Mouse (Mus musculus) heart, embryonic 10.5 days (tissue): ENCODE measurements around the gene Erc2. TPM values are rescaled to one million over a fixed set of nuclear protein-coding genes. Genes with fewer than 3 reads are reported as not detected.
A peak's percentile ranks its signal among the peaks of the same experiment; 100 is the strongest.

Source experiments
- DNase-seq: peaks from one replicate; pipeline ENCODE4 v3.0.0-alpha.2; 2017; ENCODE audit warnings: low spot score
- H3K27ac ChIP-seq: fragments of 300-500 bp; sonication (generic); 2 replicates; pipeline ENCODE4 v1.5.1; 2016; ENCODE audit warnings: mild to moderate bottlenecking
- H3K27me3 ChIP-seq: fragments of 300-500 bp; sonication (generic); 2 replicates; pipeline ENCODE4 v1.6.1; 2016; ENCODE audit warnings: mild to moderate bottlenecking; ENCODE audit not compliant: poor library complexity, insufficient read depth, severe bottlenecking
- H3K36me3 ChIP-seq: fragments of 300-500 bp; sonication (generic); 2 replicates; pipeline ENCODE4 v1.6.1; 2016; ENCODE audit warnings: mild to moderate bottlenecking, moderate library complexity
- H3K4me1 ChIP-seq: fragments of 300-500 bp; sonication (generic); 2 replicates; pipeline ENCODE4 v1.6.1; 2016; ENCODE audit warnings: mild to moderate bottlenecking
- H3K4me3 ChIP-seq: fragments of 300-500 bp; sonication (generic); 2 replicates; pipeline ENCODE4 v1.5.1; 2016; ENCODE audit warnings: mild to moderate bottlenecking, moderate library complexity
- H3K9me3 ChIP-seq: fragments of 300-500 bp; sonication (generic); 2 replicates; pipeline ENCODE4 v1.6.1; 2016; ENCODE audit warnings: mild to moderate bottlenecking, moderate library complexity
- WGBS: fragments of 180-500 bp; shearing (Covaris S2); methylation state at CpG from one replicate; pipeline ENCODE4 v1.1.7; 2016; 5-methylcytosine and 5-hydroxymethylcytosine counted together
- polyA plus RNA-seq: library from polyadenylated mRNA; unstranded; fragments of >200 nt; fragmentation: Nextera tagmentation; extraction: Ambion mirVana; gene quantifications from 2 replicates; pipeline ENCODE4 v1.2.1, GENCODE M21; 2016

Erc2 gene
- polyA plus RNA-seq, 1 experiment from 2014 or later = 4.8 TPM

DNA sequence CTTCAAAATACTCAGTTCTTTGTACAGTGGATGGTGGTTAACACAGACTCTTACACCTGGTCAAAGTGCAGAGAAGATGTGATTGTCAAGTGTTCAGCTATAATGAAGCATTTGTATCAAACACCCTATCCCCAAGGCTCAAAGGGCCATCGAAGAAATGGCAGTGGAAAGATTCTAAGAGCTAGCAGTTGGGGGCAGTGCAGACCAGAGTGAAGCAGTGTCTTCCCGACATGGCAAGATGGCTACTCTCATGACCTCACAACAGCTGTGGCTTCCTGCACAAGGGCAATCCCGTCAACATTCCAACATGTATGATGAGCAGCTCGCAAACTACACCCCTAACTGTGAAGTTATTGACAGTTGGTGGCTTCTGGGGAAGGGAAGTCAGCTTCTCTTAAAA lies 471.0 kb downstream of the Erc2 start:
- Histone ChIP-seq H3K27me3 (no peaks in the 10 kb centered on the region), H3K36me3 (no peaks in the 10 kb centered on the region), H3K4me1 (no peaks in the 10 kb centered on the region), H3K27ac (no peak overlapping the region), H3K9me3 (no peaks in the 10 kb centered on the region), H3K4me3 (no peak overlapping the region)
- 67% methylated on average over 4 of the region's 4 CpGs for WGBS
- no peak for DNase-seq

DNA sequence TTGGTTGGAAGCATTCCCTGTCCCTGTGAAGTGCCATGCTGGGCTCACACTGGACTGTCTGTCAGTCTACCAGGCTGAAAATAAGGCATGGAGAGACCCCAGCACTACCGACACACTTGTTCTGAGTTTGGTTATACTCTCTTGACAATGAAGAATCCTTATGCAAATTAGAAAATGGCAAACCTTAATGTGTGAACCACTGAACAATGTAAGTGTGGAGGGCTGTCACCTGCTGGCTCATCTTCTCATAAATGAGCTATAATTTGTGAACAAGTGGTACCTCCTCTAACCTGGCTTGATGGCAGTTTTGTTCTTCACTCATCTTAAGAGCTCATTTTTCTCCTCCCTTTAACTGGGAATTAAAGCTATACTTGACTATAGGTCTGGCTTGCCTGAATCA lies 471.7 kb downstream of the Erc2 start:
- Histone ChIP-seq H3K4me1 (no peaks in the 10 kb centered on the region), H3K9me3 (no peaks in the 10 kb centered on the region), H3K4me3 (no peak overlapping the region), H3K36me3 (no peaks in the 10 kb centered on the region), H3K27ac (no peak overlapping the region), H3K27me3 (no peaks in the 10 kb centered on the region)
- DNase-seq = no peak
- WGBS = 92% methylated on average over 1 of the region's 1 CpGs

GRCm38 (mm10) chr14:28099084-28099483 lies 476.9 kb downstream of the Erc2 start:
- 86% methylated on average over 5 of the region's 5 CpGs for WGBS
- DNase-seq = no peak
- no peaks in the 10 kb centered on the region for H3K4me1 ChIP-seq
- no peak overlapping the region for H3K27ac ChIP-seq
- no peaks in the 10 kb centered on the region for H3K9me3 ChIP-seq
- no peaks in the 10 kb centered on the region for H3K36me3 ChIP-seq
- no peak overlapping the region for H3K4me3 ChIP-seq
- H3K27me3 ChIP-seq = no peaks in the 10 kb centered on the region

DNA sequence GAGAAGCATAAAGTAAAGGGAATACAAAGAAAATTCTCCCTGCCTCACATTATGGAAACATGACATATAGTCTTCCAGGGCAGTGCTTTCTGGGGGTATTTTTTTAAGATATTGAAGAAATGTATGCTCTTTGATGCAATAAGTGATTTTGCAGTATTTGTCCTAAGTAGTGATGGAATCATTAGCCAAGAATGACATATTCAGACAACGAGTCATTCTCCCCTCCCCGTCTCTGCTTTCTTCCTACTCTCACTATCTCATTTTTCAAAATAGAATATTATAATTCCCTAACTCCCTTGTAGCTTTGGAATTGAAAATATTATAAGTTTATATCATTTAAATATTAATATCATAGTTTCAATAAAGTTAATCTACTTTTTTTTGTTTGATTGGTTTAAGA lies 490.9 kb downstream of the Erc2 start:
- H3K36me3 ChIP-seq = no peaks in the 10 kb centered on the region
- WGBS = 88% methylated on average over 2 of the region's 2 CpGs
- no peak for DNase-seq
- no peak overlapping the region for H3K4me3 ChIP-seq
- no peaks in the 10 kb centered on the region for H3K27me3 ChIP-seq
- no peaks in the 10 kb centered on the region for H3K4me1 ChIP-seq
- H3K9me3 ChIP-seq = no peaks in the 10 kb centered on the region
- H3K27ac ChIP-seq = no peak overlapping the region

DNA sequence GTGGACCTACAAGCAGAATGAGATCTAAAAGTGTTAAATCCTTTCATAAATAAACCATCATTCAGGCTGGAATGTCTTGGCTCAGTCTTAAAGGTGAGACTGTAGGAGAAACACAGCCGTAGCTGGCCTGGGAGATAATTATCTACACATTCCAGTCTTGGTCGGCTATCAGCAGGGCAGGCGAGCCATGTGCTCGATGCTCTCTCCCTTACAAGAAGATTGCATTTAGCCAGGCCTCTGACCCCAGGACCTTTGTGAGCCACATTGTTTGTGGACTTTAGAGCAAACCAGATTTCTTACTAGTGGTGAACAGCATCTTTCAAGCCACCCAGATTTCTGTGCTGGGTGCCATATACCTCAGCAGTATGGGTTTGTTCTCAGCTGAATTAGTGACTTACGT lies 498.6 kb downstream of the Erc2 start:
- Histone ChIP-seq H3K27me3 (no peaks in the 10 kb centered on the region), H3K36me3 (no peaks in the 10 kb centered on the region), H3K27ac (no peak overlapping the region), H3K4me3 (no peak overlapping the region), H3K4me1 (peaks cover 21% of the 10 kb centered on the region), H3K9me3 (0 out of 2 replicates have a peak, but pooled peaks cover 2% of the 10 kb centered on the region)
- WGBS = 33% methylated on average over 5 of the region's 5 CpGs
- no peak for DNase-seq

DNA sequence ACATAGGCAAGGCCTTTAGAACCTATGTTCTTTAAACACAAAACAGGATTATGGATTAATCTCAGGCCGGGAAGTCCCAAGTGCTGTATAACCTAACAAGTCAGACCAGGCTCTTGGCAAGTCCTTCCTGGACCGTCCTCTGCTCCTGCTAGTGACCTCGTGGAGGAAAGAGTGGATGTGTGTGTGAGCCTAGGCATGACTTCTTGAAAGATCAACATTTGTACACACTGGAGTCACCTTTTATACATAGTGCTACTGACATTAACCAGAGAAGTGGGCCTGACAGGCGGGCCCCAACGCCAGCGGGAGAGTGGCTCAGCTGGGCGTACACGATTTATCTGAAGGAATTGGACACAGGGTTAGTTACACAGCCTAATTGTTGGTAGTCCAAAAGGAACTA lies 504.6 kb downstream of the Erc2 start:
- no peaks in the 10 kb centered on the region for H3K36me3 ChIP-seq
- H3K9me3 ChIP-seq = no peaks in the 10 kb centered on the region
- DNase-seq = peak; percentile 83
- peaks cover 35% of the 10 kb centered on the region for H3K4me1 ChIP-seq
- no peaks in the 10 kb centered on the region for H3K27me3 ChIP-seq
- H3K27ac ChIP-seq = peak overlapping the region; percentile 62
- H3K4me3 ChIP-seq = no peak overlapping the region
- 41% methylated on average over 8 of the region's 8 CpGs for WGBS

DNA sequence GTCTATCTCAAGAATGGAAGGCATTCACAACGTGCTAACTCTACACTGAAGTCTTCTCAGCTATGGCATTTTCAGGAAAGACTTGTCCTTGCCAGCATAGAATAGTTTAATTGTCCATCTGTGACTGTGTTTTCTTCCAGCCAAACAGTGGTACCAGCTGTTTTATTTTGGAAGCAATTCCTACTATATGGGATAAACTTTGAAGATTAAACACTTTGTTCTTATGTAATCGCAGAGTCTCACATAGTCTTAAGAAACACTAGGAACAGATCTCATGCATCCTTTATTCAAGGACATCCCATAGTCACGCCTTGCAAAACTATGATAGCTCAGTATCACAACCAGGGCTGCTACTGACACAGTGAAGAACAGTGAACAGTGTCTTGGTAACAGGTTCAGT lies 506.8 kb downstream of the Erc2 start:
- Histone ChIP-seq H3K4me3 (no peak overlapping the region), H3K9me3 (no peaks in the 10 kb centered on the region), H3K27ac (no peak overlapping the region), H3K36me3 (no peaks in the 10 kb centered on the region), H3K27me3 (no peaks in the 10 kb centered on the region), H3K4me1 (peaks cover 21% of the 10 kb centered on the region)
- WGBS = 72% methylated on average over 3 of the region's 3 CpGs
- no peak for DNase-seq

- H3K4me3 ChIP-seq = no peak overlapping the region
- no peaks in the 10 kb centered on the region for H3K9me3 ChIP-seq
- H3K36me3 ChIP-seq = no peaks in the 10 kb centered on the region
- no peak overlapping the region for H3K27ac ChIP-seq
- WGBS = 91% methylated on average over 2 of the region's 2 CpGs
- DNase-seq = no peak
- no peaks in the 10 kb centered on the region for H3K4me1 ChIP-seq
- no peaks in the 10 kb centered on the region for H3K27me3 ChIP-seq
These were observed 521.8 kb downstream of the Erc2 start for GRCm38 (mm10) chr14:28143998-28144397.

- Histone ChIP-seq H3K27ac (no peak overlapping the region), H3K9me3 (no peaks in the 10 kb centered on the region), H3K27me3 (no peaks in the 10 kb centered on the region), H3K4me1 (no peaks in the 10 kb centered on the region), H3K4me3 (no peak overlapping the region), H3K36me3 (no peaks in the 10 kb centered on the region)
- WGBS = 59% methylated on average over 5 of the region's 5 CpGs
- no peak for DNase-seq
These were observed 525.0 kb downstream of the Erc2 start for GRCm38 (mm10) chr14:28147201-28147600.

DNA sequence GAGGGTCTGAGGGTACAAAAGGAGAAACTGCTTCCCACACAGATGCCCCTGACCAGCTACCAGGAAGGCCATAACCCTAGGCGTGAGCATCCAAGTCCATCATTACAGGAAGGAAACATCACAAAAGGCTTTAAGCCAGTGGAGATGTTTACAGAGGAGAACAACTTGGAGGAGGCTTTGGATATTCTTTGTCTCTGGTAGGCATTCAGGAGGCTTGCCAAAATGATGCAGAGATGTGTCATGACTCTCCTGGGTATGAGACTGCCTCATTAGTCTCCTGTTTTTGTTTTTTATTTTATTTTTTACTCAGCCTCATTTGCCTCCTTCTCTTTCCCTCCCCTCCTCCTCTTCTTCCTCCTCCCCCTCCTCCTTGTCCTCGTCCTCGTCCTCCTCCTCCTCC lies 528.7 kb downstream of the Erc2 start:
- Histone ChIP-seq H3K4me1 (no peaks in the 10 kb centered on the region), H3K36me3 (no peaks in the 10 kb centered on the region), H3K27me3 (no peaks in the 10 kb centered on the region), H3K9me3 (no peaks in the 10 kb centered on the region), H3K27ac (no peak overlapping the region), H3K4me3 (no peak overlapping the region)
- WGBS = 87% methylated on average over 3 of the region's 3 CpGs
- DNase-seq = no peak

DNA sequence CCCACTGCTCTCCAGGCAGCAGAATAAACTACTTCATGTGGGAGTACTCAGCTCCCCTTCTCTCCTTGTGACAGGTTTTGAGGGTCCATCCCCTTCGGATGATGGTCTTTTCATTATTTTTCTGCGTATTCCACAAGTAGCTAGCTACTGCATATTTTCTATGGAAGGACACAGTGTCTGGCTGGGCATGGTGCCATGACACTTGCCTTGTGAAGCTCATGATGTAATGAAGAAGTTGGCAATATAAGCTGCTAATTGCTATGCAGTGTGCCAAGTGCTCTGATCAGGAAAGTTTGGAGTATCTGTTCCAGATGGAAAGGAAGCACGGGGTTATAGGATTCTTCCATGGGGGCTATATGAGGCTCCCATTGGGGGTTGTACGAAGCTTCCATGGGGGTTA lies 533.5 kb downstream of the Erc2 start:
- 94% methylated on average over 4 of the region's 4 CpGs for WGBS

GRCm38 (mm10) chr14:28160852-28161251 lies 538.6 kb downstream of the Erc2 start:
- H3K4me1 ChIP-seq = peaks cover 21% of the 10 kb centered on the region
- H3K4me3 ChIP-seq = no peak overlapping the region
- no peak for DNase-seq
- H3K27ac ChIP-seq = no peak overlapping the region
- 73% methylated on average over 2 of the region's 2 CpGs for WGBS
- no peaks in the 10 kb centered on the region for H3K9me3 ChIP-seq
- no peaks in the 10 kb centered on the region for H3K36me3 ChIP-seq
- no peaks in the 10 kb centered on the region for H3K27me3 ChIP-seq

More for the DNA sequence above, 533.5 kb downstream of the Erc2 start:
- Histone ChIP-seq H3K4me3 (no peak overlapping the region), H3K27me3 (no peaks in the 10 kb centered on the region), H3K4me1 (no peaks in the 10 kb centered on the region), H3K36me3 (no peaks in the 10 kb centered on the region), H3K27ac (no peak overlapping the region), H3K9me3 (no peaks in the 10 kb centered on the region)
- DNase-seq = peak; percentile 31

- Histone ChIP-seq H3K4me3 (no peak overlapping the region), H3K4me1 (peaks cover 22% of the 10 kb centered on the region), H3K27ac (peak overlapping the region; percentile 44; the same call in 1 of the 2 replicates), H3K9me3 (no peaks in the 10 kb centered on the region), H3K27me3 (no peaks in the 10 kb centered on the region), H3K36me3 (no peaks in the 10 kb centered on the region)
- no peak for DNase-seq
- WGBS = 49% methylated on average over 15 of the region's 15 CpGs
These were observed 542.6 kb downstream of the Erc2 start for GRCm38 (mm10) chr14:28164642-28165408.
